In genomic region chr17:25333943-25334342, GRCm38 (mm10) we compare ENCODE assay signal across 9 mouse cellular contexts. TPM values are rescaled to one million over a fixed set of nuclear protein-coding genes. Genes with fewer than 3 reads are reported as not detected.
DNase-seq lines count a peak whose midpoint lies in the region; ATAC-seq and TF ChIP-seq lines count a peak whose summit lies in the region.
"Had no signal": no experiment of that assay in that cellular context is flagged by ENCODE, and none has a peak within 500 bp of the region (broad histone marks: within the 10 kb centered on the region; RNA-seq: fewer than 3 reads in every experiment).

No protein-coding gene starts in this region.

- DNase-seq in 3134 (ENCODE audit: extremely low read depth, insufficient read length, low spot score) (peak; percentile 23), A20 (ENCODE audit: low read depth, low spot score) (peak; percentile 62)
- DNase-seq in adrenal gland, postnatal 4 days (ENCODE audit: low spot score in 2 of 2) = peak; percentile 42 to 45
- DNase-seq in embryonic facial prominence, embryonic 11.5 days (ENCODE audit: low spot score) = peak; percentile 89
- DNase-seq in kidney, postnatal 25 days = peak; percentile 49 to 64
- DNase-seq in lung, adult 2 months = peak; percentile 45
- peak; percentile 59 for DNase-seq in right cerebral cortex, postnatal 25 days

- no peak for ATAC-seq in embryonic facial prominence, embryonic 11.5 days (replicated peaks; ENCODE audit: insufficient number of reproducible peaks, low FRiP score, low TSS enrichment, low read depth)
- no peak for ATAC-seq in inflammation-experienced regulatory T-cells, adult 6 months

- no peaks in the 10 kb centered on the region for H3K4me1 ChIP-seq in embryonic facial prominence, embryonic 11.5 days (ENCODE audit: control insufficient read depth, insufficient read depth, low read length)
- H3K4me1 ChIP-seq in lung, adult 2 months (ENCODE audit: control insufficient read depth, insufficient read depth, low read length) = no peaks in the 10 kb centered on the region
- H3K4me1 ChIP-seq: limb, embryonic 12.5 days had no signal

- no peak overlapping the region for H3K27ac ChIP-seq in embryonic facial prominence, embryonic 11.5 days (replicated peaks; ENCODE audit: low read depth, low read length)
- H3K27ac ChIP-seq: limb, embryonic 12.5 days had no signal

- no peaks in the 10 kb centered on the region for H3K36me3 ChIP-seq in embryonic facial prominence, embryonic 11.5 days (replicated peaks; ENCODE audit: control insufficient read depth, insufficient read depth, low read depth, low read length)
- H3K36me3 ChIP-seq: limb, embryonic 12.5 days had no signal

- H3K9ac ChIP-seq in embryonic facial prominence, embryonic 11.5 days (replicated peaks; ENCODE audit: low read length) = no peak overlapping the region
- H3K9ac ChIP-seq: limb, embryonic 12.5 days had no signal

- no peak overlapping the region for H3K4me2 ChIP-seq in embryonic facial prominence, embryonic 11.5 days (ENCODE audit: low read depth, low read length)
- H3K4me2 ChIP-seq: limb, embryonic 12.5 days had no signal

- H3K4me3 ChIP-seq in embryonic facial prominence, embryonic 11.5 days (ENCODE audit: low read depth, low read length) = no peak overlapping the region
- H3K4me3 ChIP-seq in lung, adult 2 months (replicated peaks; ENCODE audit: extremely low read depth, low read depth, low read length) = no peak overlapping the region
- H3K4me3 ChIP-seq: limb, embryonic 12.5 days had no signal

- WGBS in embryonic facial prominence, embryonic 11.5 days = under 1% methylated on average over 8 of the region's 8 CpGs
- WGBS in lung, adult 2 months = 4% methylated on average over 8 of the region's 8 CpGs

- no peak for TF ChIP-seq POLR2A in lung, adult 2 months (IDR thresholded peaks at IDR 0.05; ENCODE audit: borderline replicate concordance, extremely low read depth, low read depth, low read length)

- H3K9me3 ChIP-seq in embryonic facial prominence, embryonic 11.5 days (replicated peaks; ENCODE audit: control insufficient read depth, low read length) = no peaks in the 10 kb centered on the region
- H3K9me3 ChIP-seq: limb, embryonic 12.5 days had no signal

- peak; percentile 86 for TF ChIP-seq CTCF in lung, adult 2 months (IDR thresholded peaks at IDR 0.05; ENCODE audit: insufficient read depth, low read length)

- no peaks in the 10 kb centered on the region for H3K27me3 ChIP-seq in embryonic facial prominence, embryonic 11.5 days (ENCODE audit: control insufficient read depth, insufficient read depth, low read length)

RNA-seq across cellular contexts. Expression of gene Tpsab1, which starts 11.4 kb away (rescaled TPM):
- 1 to 10 TPM; 3.3 to 6.7 TPM for total RNA-seq in adrenal gland, postnatal 4 days (2021)
- polyA plus RNA-seq in embryonic facial prominence, embryonic 11.5 days (2014; fragmentation: Nextera tagmentation; extraction: Ambion mirVana) = not detected in 2 replicates
- polyA plus RNA-seq in lung, adult 2 months (2012; rRNA removed) = 0.27 and 0.32 TPM in 2 replicates
- not detected for polyA plus RNA-seq in inflammation-experienced regulatory T-cells, adult 6 months (2017; shearing (Covaris generic))
- polyA plus RNA-seq: limb, embryonic 12.5 days had no signal

RNA-seq across cellular contexts. Expression of gene Prss29, which starts 15.5 kb away (rescaled TPM):
- not detected for total RNA-seq in adrenal gland, postnatal 4 days (2021)
- not detected in 2 replicates for polyA plus RNA-seq in embryonic facial prominence, embryonic 11.5 days (2014; fragmentation: Nextera tagmentation; extraction: Ambion mirVana)
- not detected in 2 replicates for polyA plus RNA-seq in lung, adult 2 months (2012; rRNA removed)
- polyA plus RNA-seq in inflammation-experienced regulatory T-cells, adult 6 months (2017; shearing (Covaris generic)) = not detected
- polyA plus RNA-seq: limb, embryonic 12.5 days had no signal

RNA-seq across cellular contexts. Expression of gene Prss28, which starts 25.5 kb away (rescaled TPM):
- not detected for total RNA-seq in adrenal gland, postnatal 4 days (2021)
- not detected in 2 replicates for polyA plus RNA-seq in embryonic facial prominence, embryonic 11.5 days (2014; fragmentation: Nextera tagmentation; extraction: Ambion mirVana)
- polyA plus RNA-seq in lung, adult 2 months (2012; rRNA removed) = not detected in 2 replicates
- polyA plus RNA-seq in inflammation-experienced regulatory T-cells, adult 6 months (2017; shearing (Covaris generic)) = not detected
- polyA plus RNA-seq: limb, embryonic 12.5 days had no signal

RNA-seq across cellular contexts. Expression of gene Tpsb2, which starts 32.2 kb away (rescaled TPM):
- total RNA-seq in adrenal gland, postnatal 4 days (2021) = 10 to 100 TPM; 10.3 to 19.6 TPM
- not detected in 2 replicates for polyA plus RNA-seq in embryonic facial prominence, embryonic 11.5 days (2014; fragmentation: Nextera tagmentation; extraction: Ambion mirVana)
- polyA plus RNA-seq in lung, adult 2 months (2012; rRNA removed) = 6.4 and 6.5 TPM in 2 replicates
- polyA plus RNA-seq in inflammation-experienced regulatory T-cells, adult 6 months (2017; shearing (Covaris generic)) = not detected
- polyA plus RNA-seq: limb, embryonic 12.5 days had no signal

RNA-seq across cellular contexts. Expression of gene Tpsg1, which starts 35.1 kb away (rescaled TPM):
- under 1 TPM in 1 of 2 experiments, not detected in 1; 0.56 TPM for total RNA-seq in adrenal gland, postnatal 4 days (2021)
- 0.32 and 1.2 TPM in 2 replicates for polyA plus RNA-seq in embryonic facial prominence, embryonic 11.5 days (2014; fragmentation: Nextera tagmentation; extraction: Ambion mirVana)
- polyA plus RNA-seq in lung, adult 2 months (2012; rRNA removed) = 0.17 and 0.65 TPM in 2 replicates
- not detected for polyA plus RNA-seq in inflammation-experienced regulatory T-cells, adult 6 months (2017; shearing (Covaris generic))
- polyA plus RNA-seq: limb, embryonic 12.5 days had no signal

Comparison
In these comparisons a context has a peak if more than half of its experiments do, and no peak if none do; other contexts are left out.
1. DNase-seq: peak in every context shown above with its lines; median percentile 89 in embryonic facial prominence, embryonic 11.5 days; 62 in A20; 59 in right cerebral cortex, postnatal 25 days; 56 in kidney, postnatal 25 days; 45 in lung, adult 2 months; 44 in adrenal gland, postnatal 4 days; 23 in 3134.